ENCODE assay signal across 9 mouse cellular contexts in genomic region chr3:99234319-99234869, GRCm38 (mm10). TPM values are rescaled to one million over a fixed set of nuclear protein-coding genes. Genes with fewer than 3 reads are reported as not detected.
DNase-seq lines count a peak whose midpoint lies in the region; ATAC-seq and TF ChIP-seq lines count a peak whose summit lies in the region.
"Had no signal": no experiment of that assay in that cellular context is flagged by ENCODE, and none has a peak within 500 bp of the region (broad histone marks: within the 10 kb centered on the region; RNA-seq: fewer than 3 reads in every experiment).

No protein-coding gene starts in this region.

- H3K4me2 ChIP-seq in hindbrain, embryonic 14.5 days (replicated peaks) = peak overlapping the region; percentile 6; the same call in 1 of the 2 replicates
- H3K4me2 ChIP-seq in midbrain, embryonic 12.5 days (replicated peaks) = peak overlapping the region; percentile 17

- 3% methylated on average over 17 of the region's 17 CpGs for WGBS in hindbrain, embryonic 14.5 days
- WGBS in midbrain, embryonic 12.5 days = 4% methylated on average over 17 of the region's 17 CpGs

- H3K4me3 ChIP-seq in hindbrain, embryonic 14.5 days (replicated peaks; ENCODE audit: low read length) = no peak overlapping the region
- 0 out of 2 replicates have a peak overlapping the region, but pooled peaks have one; percentile 12 for H3K4me3 ChIP-seq in midbrain, embryonic 12.5 days
- H3K4me3 ChIP-seq: heart, adult 2 months had no signal

- no peak overlapping the region for H3K27ac ChIP-seq in hindbrain, embryonic 14.5 days
- H3K27ac ChIP-seq in midbrain, embryonic 12.5 days (replicated peaks) = no peak overlapping the region
- H3K27ac ChIP-seq: heart, adult 2 months had no signal

- DNase-seq in embryo, embryonic 11 days = peak; percentile 37
- no peak for DNase-seq in embryo, embryonic 9.5 days (ENCODE audit: extremely low spot score)
- DNase-seq in Patski (ENCODE audit: low read depth, low spot score) (no peak), adipocyte (ENCODE audit: low spot score) (no peak)
- no peak for DNase-seq in hindbrain, embryonic 14.5 days (ENCODE audit: low spot score)
- DNase-seq in left cerebral cortex, postnatal 14 days (ENCODE audit: low spot score in 2 of 2) = no peak
- no peak for DNase-seq in left cerebral cortex, postnatal 25 days (ENCODE audit: low spot score in 2 of 2)

- peak; percentile 24 for ATAC-seq in Patski
- peak; percentile 40; the same call in 1 of the 2 replicates for ATAC-seq in hindbrain, embryonic 14.5 days (ENCODE audit: low FRiP score)
- ATAC-seq in midbrain, embryonic 12.5 days (ENCODE audit: low FRiP score, low read depth) = peak; percentile 65

- no peaks in the 10 kb centered on the region for H3K36me3 ChIP-seq in hindbrain, embryonic 14.5 days (replicated peaks; ENCODE audit: control insufficient read depth, insufficient read depth)
- H3K36me3 ChIP-seq in midbrain, embryonic 12.5 days = no peaks in the 10 kb centered on the region

- H3K9me3 ChIP-seq in hindbrain, embryonic 14.5 days (ENCODE audit: control insufficient read depth, low read length) = no peaks in the 10 kb centered on the region
- no peaks in the 10 kb centered on the region for H3K9me3 ChIP-seq in midbrain, embryonic 12.5 days

- intact Hi-C loops in left cerebral cortex, postnatal 14 days (cut with DNase I) = loop anchor here (2.0 to 10.0 kb wide), 2 partner anchors 320 to 704 kb away; no protein-coding TSS in a partner anchor
- intact Hi-C loops in left cerebral cortex, postnatal 25 days (cut with DNase I) = loop anchor here (2.0 to 10.0 kb wide), 2 partner anchors 320 to 704 kb away; no protein-coding TSS in a partner anchor

- no peak overlapping the region for H3K9ac ChIP-seq in hindbrain, embryonic 14.5 days
- no peak overlapping the region for H3K9ac ChIP-seq in midbrain, embryonic 12.5 days (replicated peaks)

- in situ Hi-C loops in Patski (cut with MboI; ENCODE audit: low pct_unique_long_range_greater_than_20kb) = loop anchor here (5.0 to 25.0 kb wide), 2 partner anchors 322 to 798 kb away; no protein-coding TSS in a partner anchor

- TF ChIP-seq CTCF in Patski (IDR thresholded peaks at IDR 0.05) = no peak

- CTCF ChIA-PET in Patski (lab: Charles Lee) = interaction anchor here (0.8 to 1.5 kb wide), 7 partner anchors 10 to 797 kb away, joined by 3 to 7 read pairs (median 3); no protein-coding TSS in a partner anchor

- no peaks in the 10 kb centered on the region for H3K4me1 ChIP-seq in hindbrain, embryonic 14.5 days (replicated peaks; ENCODE audit: control insufficient read depth, insufficient read depth, low read length)
- peaks cover 6% of the 10 kb centered on the region; the same call in 1 of the 2 replicates for H3K4me1 ChIP-seq in midbrain, embryonic 12.5 days

- H3K27me3 ChIP-seq in Patski = no peaks in the 10 kb centered on the region
- peaks cover 76% of the 10 kb centered on the region for H3K27me3 ChIP-seq in hindbrain, embryonic 14.5 days (ENCODE audit: control insufficient read depth, insufficient read depth, low read length)
- H3K27me3 ChIP-seq in midbrain, embryonic 12.5 days = peaks cover 73% of the 10 kb centered on the region

- POLR2A ChIA-PET in Patski (lab: Charles Lee) = interaction anchor here (0.6 kb wide), 1 partner anchor 598 kb away, joined by 3 read pairs; no protein-coding TSS in a partner anchor

RNA-seq across cellular contexts. Expression of gene Tbx15, which starts 5.8 kb away (rescaled TPM):
- polyA plus RNA-seq in Patski (2021) = 0.13 TPM
- polyA plus RNA-seq in hindbrain, embryonic 14.5 days (2014; fragmentation: Nextera tagmentation; extraction: Ambion mirVana) = 0.32 and 0.82 TPM in 2 replicates
- 2.5 and 2.7 TPM in 2 replicates for polyA plus RNA-seq in midbrain, embryonic 12.5 days (2016; fragmentation: Nextera tagmentation; extraction: Ambion mirVana)
- total RNA-seq in left cerebral cortex, postnatal 14 days (2021) = 1 to 10 TPM; 1.4 to 1.5 TPM
- 1 to 10 TPM; 1.1 to 1.3 TPM for total RNA-seq in left cerebral cortex, postnatal 25 days (2021)
